Mouse (Mus musculus): Measurements from ENCODE around the gene Ahsg.
"Not testable (repeated sequence)": the region's sequence is repeated elsewhere in the genome, so short reads cannot be mapped to it uniquely, and the experiment has no call there.

The Ahsg gene

GRCm38 (mm10) chr16:22941825-22942476 is 50.9 kb downstream of the Ahsg start:
- DNase-seq = not testable (repeated sequence)

DNA sequence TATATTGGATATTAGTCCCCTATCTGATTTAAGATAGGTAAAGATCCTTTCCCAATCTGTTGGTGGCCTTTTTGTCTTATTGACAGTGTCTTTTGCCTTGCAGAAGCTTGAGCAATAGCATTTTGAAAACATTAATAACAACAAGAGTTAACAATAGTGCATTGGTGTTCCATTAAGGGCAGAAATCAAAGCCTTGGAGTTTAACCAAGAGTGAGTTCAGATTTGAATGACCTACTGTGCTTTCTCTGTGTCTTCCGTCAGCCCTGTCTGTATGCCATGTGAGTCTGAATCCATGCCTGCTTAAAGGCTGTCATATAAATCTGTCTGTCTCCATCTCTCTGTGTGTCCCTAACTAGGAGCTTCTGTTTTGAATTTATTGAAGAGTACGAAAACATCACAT is 56.3 kb downstream of the Ahsg start:
- DNase-seq = no peak

All from lung, postnatal 36 days (tissue).